Mouse (Mus musculus): ENCODE data around the gene Aes. TPM values are rescaled to one million over a fixed set of nuclear protein-coding genes. Genes with fewer than 3 reads are reported as not detected.

Aes gene
- polyA plus RNA-seq, 1 experiment from 2014 or later, result 662 TPM

DNA sequence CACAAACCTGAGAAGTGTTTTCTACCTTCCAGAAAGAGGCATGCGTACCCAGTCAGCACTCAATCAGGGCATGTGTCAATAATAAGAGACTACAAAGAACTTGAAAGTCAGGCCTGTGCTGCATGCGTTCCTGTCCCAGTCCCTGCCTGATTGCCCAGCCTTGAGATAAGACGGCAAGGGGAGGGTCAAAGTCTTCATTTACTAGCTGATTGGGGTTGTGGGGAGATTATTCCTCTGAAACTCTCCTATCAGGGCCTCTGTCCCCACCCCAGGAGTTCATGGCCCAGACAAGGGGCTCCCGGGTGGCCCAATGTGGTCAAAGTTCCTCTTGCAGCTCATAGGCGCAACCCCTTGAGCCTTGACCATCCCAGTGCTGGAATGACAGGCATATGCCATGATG, 13.0 kb upstream of the Aes start:
- peak overlapping the region; percentile 29; the same call in 1 of the 2 replicates for H3K9ac ChIP-seq
- no peaks in the 10 kb centered on the region for H3K36me3 ChIP-seq
- no peak overlapping the region for H3K4me3 ChIP-seq
- H3K4me2 ChIP-seq, result no peak overlapping the region
- no peaks in the 10 kb centered on the region for H3K9me3 ChIP-seq
- peaks cover 35% of the 10 kb centered on the region for H3K4me1 ChIP-seq
- WGBS, result 56% methylated on average over 5 of the region's 5 CpGs
- H3K27ac ChIP-seq, result 0 out of 2 replicates have a peak overlapping the region, but pooled peaks have one; percentile 31
- H3K27me3 ChIP-seq, result no peaks in the 10 kb centered on the region
- no peak for ATAC-seq (ENCODE audit: borderline replicate concordance, extremely low read depth, low FRiP score, low TSS enrichment)

- H3K9ac ChIP-seq, result no peak overlapping the region
These were observed 12.3 kb upstream of the Aes start for GRCm38 (mm10) chr10:81546788-81547571.

GRCm38 (mm10) chr10:81548944-81549343, 10.3 kb upstream of the Aes start:
- ATAC-seq (ENCODE audit: borderline replicate concordance, extremely low read depth, low FRiP score, low TSS enrichment), result no peak
- Histone ChIP-seq H3K4me1 (peaks cover 12% of the 10 kb centered on the region), H3K36me3 (no peaks in the 10 kb centered on the region), H3K4me2 (no peak overlapping the region), H3K27me3 (no peaks in the 10 kb centered on the region), H3K27ac (no peak overlapping the region), H3K4me3 (no peak overlapping the region), H3K9ac (no peak overlapping the region), H3K9me3 (no peaks in the 10 kb centered on the region)
- 55% methylated on average over 5 of the region's 5 CpGs for WGBS

More at GRCm38 (mm10) chr10:81546788-81547571, 12.3 kb upstream of the Aes start:
- H3K27ac ChIP-seq, result 0 out of 2 replicates have a peak overlapping the region, but pooled peaks have one; percentile 31
- H3K9me3 ChIP-seq, result no peaks in the 10 kb centered on the region
- no peak for ATAC-seq (ENCODE audit: borderline replicate concordance, extremely low read depth, low FRiP score, low TSS enrichment)
- WGBS, result 92% methylated on average over 13 of the region's 13 CpGs
- H3K27me3 ChIP-seq, result no peaks in the 10 kb centered on the region
- H3K4me1 ChIP-seq, result peaks cover 32% of the 10 kb centered on the region
- no peak overlapping the region for H3K4me2 ChIP-seq
- no peaks in the 10 kb centered on the region for H3K36me3 ChIP-seq
- H3K4me3 ChIP-seq, result no peak overlapping the region

DNA sequence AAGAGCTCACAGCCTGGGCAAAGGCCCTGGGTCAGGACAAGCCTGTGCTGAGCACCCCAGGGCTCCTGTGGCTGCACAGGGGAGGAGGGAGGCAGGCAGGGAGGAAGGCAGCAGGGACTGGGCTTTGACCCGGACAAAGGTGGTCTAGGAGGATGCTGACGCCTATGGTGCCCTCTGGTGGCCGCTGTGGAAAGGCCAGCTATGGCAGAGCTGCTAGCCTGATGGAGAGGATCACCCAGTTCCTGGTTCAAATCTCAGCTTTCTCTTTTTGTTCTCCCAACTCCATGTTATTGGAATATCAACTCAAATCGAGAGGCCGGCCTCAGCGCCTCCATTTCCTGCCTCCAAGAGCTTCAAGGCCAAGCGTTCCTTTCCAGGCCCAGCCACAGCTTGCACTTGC, 9.0 kb upstream of the Aes start:
- H3K9me3 ChIP-seq, result no peaks in the 10 kb centered on the region
- H3K4me2 ChIP-seq, result no peak overlapping the region
- ATAC-seq (ENCODE audit: borderline replicate concordance, extremely low read depth, low FRiP score, low TSS enrichment), result no peak
- no peak overlapping the region for H3K4me3 ChIP-seq
- WGBS, result 11% methylated on average over 7 of the region's 7 CpGs
- no peaks in the 10 kb centered on the region for H3K36me3 ChIP-seq
- no peak overlapping the region for H3K27ac ChIP-seq
- no peak overlapping the region for H3K9ac ChIP-seq
- H3K4me1 ChIP-seq, result 0 out of 2 replicates have a peak, but pooled peaks cover 9% of the 10 kb centered on the region
- H3K27me3 ChIP-seq, result no peaks in the 10 kb centered on the region

DNA sequence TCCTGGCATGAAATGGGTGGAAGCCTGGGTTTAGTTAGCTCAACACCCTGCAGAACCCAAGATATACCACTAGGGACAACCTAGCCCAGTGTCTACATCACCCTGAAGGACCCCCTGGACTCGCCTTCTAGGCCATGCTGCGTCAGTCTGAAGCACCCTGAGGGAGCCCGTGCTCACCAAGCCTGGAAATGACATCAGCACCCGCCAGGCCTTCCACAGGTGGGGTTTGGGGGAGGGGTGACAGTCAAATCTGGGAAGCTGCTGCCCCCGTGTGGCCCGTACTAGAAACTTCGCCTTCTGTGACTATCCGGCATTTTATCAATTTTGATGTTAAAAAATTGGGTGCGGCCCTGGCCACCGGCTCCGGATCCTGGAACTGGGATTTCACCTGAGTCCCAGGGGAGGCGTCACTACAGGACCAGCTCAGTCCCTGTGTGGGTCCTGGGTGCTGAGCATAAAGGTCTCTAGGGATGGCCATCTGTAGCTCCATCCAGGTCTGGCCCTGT, 7.6 kb upstream of the Aes start:
- no peaks in the 10 kb centered on the region for H3K27me3 ChIP-seq
- H3K4me3 ChIP-seq, result no peak overlapping the region
- no peak overlapping the region for H3K4me2 ChIP-seq
- no peaks in the 10 kb centered on the region for H3K36me3 ChIP-seq
- no peak overlapping the region for H3K9ac ChIP-seq
- ATAC-seq (ENCODE audit: borderline replicate concordance, extremely low read depth, low FRiP score, low TSS enrichment), result peak; percentile 89
- 2% methylated on average over 12 of the region's 12 CpGs for WGBS
- H3K4me1 ChIP-seq, result 0 out of 2 replicates have a peak, but pooled peaks cover 3% of the 10 kb centered on the region
- no peaks in the 10 kb centered on the region for H3K9me3 ChIP-seq
- H3K27ac ChIP-seq, result peak overlapping the region; percentile 30

DNA sequence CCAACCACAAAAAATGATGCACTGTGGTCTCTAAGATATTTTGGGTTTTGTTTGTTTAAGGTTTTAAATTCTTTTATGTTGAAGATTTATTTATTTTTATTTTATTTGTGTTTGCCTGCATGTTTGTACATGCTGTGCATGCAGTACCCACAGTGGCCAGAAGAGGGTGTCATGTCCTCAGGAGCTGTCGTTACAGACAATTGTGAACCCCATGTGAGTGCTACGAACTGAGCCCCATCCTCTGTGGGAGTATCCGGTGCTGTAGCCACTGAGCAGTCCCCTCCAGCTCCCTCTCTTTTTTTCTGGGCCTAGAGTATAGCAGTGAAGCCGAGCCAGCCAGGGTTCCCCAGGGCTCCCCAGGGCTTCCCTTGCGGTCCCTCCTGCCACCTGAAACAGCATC, 6.1 kb upstream of the Aes start:
- 88% methylated on average over 5 of the region's 5 CpGs for WGBS
- ATAC-seq (ENCODE audit: borderline replicate concordance, extremely low read depth, low FRiP score, low TSS enrichment), result no peak
- Histone ChIP-seq H3K4me2 (no peak overlapping the region), H3K4me1 (0 out of 2 replicates have a peak, but pooled peaks cover 3% of the 10 kb centered on the region), H3K27ac (no peak overlapping the region), H3K27me3 (no peaks in the 10 kb centered on the region), H3K36me3 (no peaks in the 10 kb centered on the region), H3K9ac (no peak overlapping the region), H3K4me3 (no peak overlapping the region), H3K9me3 (no peaks in the 10 kb centered on the region)

- H3K4me1 ChIP-seq, result peaks cover 6% of the 10 kb centered on the region; the same call in 1 of the 2 replicates
- no peak for ATAC-seq (ENCODE audit: borderline replicate concordance, extremely low read depth, low FRiP score, low TSS enrichment)
- no peaks in the 10 kb centered on the region for H3K36me3 ChIP-seq
- H3K27me3 ChIP-seq, result no peaks in the 10 kb centered on the region
- WGBS, result 66% methylated on average over 6 of the region's 6 CpGs
- no peaks in the 10 kb centered on the region for H3K9me3 ChIP-seq
- no peak overlapping the region for H3K9ac ChIP-seq
- H3K4me3 ChIP-seq, result no peak overlapping the region
- no peak overlapping the region for H3K27ac ChIP-seq
- no peak overlapping the region for H3K4me2 ChIP-seq
These were observed 5.2 kb upstream of the Aes start for GRCm38 (mm10) chr10:81553807-81554755.

DNA sequence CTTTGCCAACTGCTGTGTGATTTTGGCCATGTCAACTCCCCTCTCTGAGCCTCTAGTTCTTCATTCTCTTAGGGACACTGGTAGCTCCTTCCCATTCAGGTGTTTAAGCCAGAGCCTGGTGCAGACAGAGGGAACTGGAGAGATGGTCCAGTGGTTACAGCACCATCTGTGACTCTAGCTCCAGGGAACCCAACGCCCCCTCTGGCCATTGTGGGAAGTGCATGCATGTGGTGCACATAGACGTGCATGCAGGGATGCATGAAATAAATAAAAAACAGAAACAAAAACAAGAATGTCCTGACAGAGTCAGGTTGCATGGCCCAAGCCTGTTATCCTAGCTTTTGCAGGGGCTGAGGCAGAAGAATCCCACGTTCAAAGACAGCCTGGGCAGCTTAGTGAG, 3.0 kb upstream of the Aes start:
- peaks cover under 1% of the 10 kb centered on the region; the same call in 1 of the 2 replicates for H3K36me3 ChIP-seq
- no peak overlapping the region for H3K27ac ChIP-seq
- ATAC-seq (ENCODE audit: borderline replicate concordance, extremely low read depth, low FRiP score, low TSS enrichment), result no peak

DNA sequence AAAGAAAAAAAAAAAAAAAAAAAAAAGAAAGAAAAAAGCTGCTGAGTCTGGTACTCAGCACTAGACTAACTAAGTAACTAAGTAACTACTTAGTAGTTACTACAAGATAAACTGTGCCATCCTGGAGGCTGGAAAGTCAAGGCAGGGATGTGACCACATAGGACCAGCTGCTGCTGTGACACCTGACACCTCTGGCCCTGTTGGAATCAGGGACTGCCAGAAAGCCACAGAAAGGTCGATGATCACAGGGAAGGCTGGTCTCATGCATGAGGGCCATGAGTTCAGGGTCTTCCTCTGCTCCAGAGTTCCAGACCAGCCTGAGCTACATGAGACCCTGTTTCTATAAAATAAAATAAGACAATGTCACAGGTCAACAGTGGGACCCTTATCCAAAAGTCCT, 1.8 kb upstream of the Aes start:
- Histone ChIP-seq H3K36me3 (peaks cover 8% of the 10 kb centered on the region), H3K9me3 (no peaks in the 10 kb centered on the region), H3K27ac (no peak overlapping the region), H3K27me3 (no peaks in the 10 kb centered on the region), H3K4me2 (no peak overlapping the region), H3K9ac (no peak overlapping the region), H3K4me3 (no peak overlapping the region), H3K4me1 (peaks cover 22% of the 10 kb centered on the region)
- ATAC-seq (ENCODE audit: borderline replicate concordance, extremely low read depth, low FRiP score, low TSS enrichment), result no peak
- WGBS, result 28% methylated on average over 1 of the region's 1 CpGs

More for the DNA sequence above, 3.0 kb upstream of the Aes start:
- Histone ChIP-seq H3K27me3 (no peaks in the 10 kb centered on the region), H3K4me3 (no peak overlapping the region), H3K4me1 (peaks cover 13% of the 10 kb centered on the region), H3K9me3 (no peaks in the 10 kb centered on the region), H3K9ac (no peak overlapping the region), H3K4me2 (no peak overlapping the region)
- 75% methylated on average over 3 of the region's 3 CpGs for WGBS

DNA sequence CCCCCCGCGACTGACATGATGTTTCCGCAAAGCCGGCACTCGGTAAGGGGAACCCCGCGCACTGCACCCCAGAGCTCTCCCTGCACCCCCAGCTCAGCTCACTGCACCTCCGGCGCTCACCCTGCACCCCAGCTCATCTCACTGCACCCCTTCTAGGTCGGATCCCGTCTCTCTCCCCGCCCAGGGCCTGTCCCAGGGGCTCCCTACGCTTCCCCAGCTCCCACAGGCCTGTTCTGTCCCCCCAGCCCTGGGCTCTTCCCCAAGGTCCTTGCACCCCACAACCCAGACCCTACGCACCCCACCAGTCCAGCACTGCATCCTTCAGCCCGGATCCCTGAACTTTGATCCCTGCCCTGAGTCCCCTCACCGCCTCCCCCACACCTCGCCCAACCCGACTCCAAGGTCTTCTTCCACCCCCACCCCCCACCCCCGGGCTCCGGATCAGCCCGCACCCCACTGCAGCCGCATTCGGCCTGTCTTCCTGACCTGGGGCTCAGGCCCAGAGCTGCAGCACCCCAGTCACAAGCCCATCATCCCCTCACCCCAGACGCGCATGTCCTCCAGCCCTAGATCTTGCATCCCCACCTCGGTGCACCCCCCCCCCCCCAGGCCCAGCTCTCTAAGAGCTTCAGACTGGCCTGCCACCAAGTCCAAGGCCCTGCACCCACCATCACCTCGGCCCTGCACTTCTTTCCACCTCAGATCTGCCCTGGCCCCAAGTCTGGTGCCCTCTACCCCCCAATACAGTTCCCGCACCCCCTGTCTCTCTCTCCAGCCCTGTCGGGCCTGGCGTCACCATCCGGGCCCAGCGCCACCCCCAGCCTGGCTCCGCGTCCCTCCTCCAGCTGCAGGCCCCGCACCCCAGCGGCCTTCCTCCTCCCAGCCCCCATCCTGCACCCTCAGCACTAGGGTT, 595 bp downstream of the Aes start:
- peaks cover 11% of the 10 kb centered on the region for H3K36me3 ChIP-seq
- H3K9ac ChIP-seq, result peak overlapping the region; percentile 98
- H3K27ac ChIP-seq, result peak overlapping the region; percentile 88
- WGBS, result under 1% methylated on average over 36 of the region's 36 CpGs
- peak overlapping the region; percentile 84 for H3K4me2 ChIP-seq
- ATAC-seq (ENCODE audit: borderline replicate concordance, extremely low read depth, low FRiP score, low TSS enrichment), result peak; percentile 46
- peaks cover 44% of the 10 kb centered on the region for H3K4me1 ChIP-seq
- H3K9me3 ChIP-seq, result no peaks in the 10 kb centered on the region
- peak overlapping the region; percentile 81 for H3K4me3 ChIP-seq
- H3K27me3 ChIP-seq, result no peaks in the 10 kb centered on the region

All from lung, embryonic 15.5 days (tissue).